Mouse (Mus musculus) ES-CJ7 (cell line): Measurements from ENCODE around the gene Esrrg.

Experiments
- DNase-seq: peaks from one replicate; pipeline ENCODE4 v3.0.0; 2011; ENCODE audit warnings: low read depth, low spot score

The Esrrg gene

GRCm38 (mm10) chr1:187706046-187706445, 97.5 kb downstream of the Esrrg start:
- no peak for DNase-seq

GRCm38 (mm10) chr1:187707176-187707575, 98.6 kb downstream of the Esrrg start:
- DNase-seq, result no peak

GRCm38 (mm10) chr1:187710434-187710948, 101.9 kb downstream of the Esrrg start:
- DNase-seq, result no peak

GRCm38 (mm10) chr1:187721035-187721434, 112.4 kb downstream of the Esrrg start:
- DNase-seq, result no peak

GRCm38 (mm10) chr1:187722016-187722415, 113.4 kb downstream of the Esrrg start:
- DNase-seq, result no peak

GRCm38 (mm10) chr1:187724651-187725050, 116.1 kb downstream of the Esrrg start:
- DNase-seq, result peak; percentile 84

- DNase-seq, result no peak
Observed at GRCm38 (mm10) chr1:187725351-187725750, 116.8 kb downstream of the Esrrg start.

GRCm38 (mm10) chr1:187731171-187731570, 122.6 kb downstream of the Esrrg start:
- DNase-seq, result no peak

- DNase-seq, result no peak
Observed at GRCm38 (mm10) chr1:187736507-187736906, 127.9 kb downstream of the Esrrg start.

- no peak for DNase-seq
Observed at GRCm38 (mm10) chr1:187737296-187737695, 128.7 kb downstream of the Esrrg start.

GRCm38 (mm10) chr1:187740531-187740930, 131.9 kb downstream of the Esrrg start:
- no peak for DNase-seq

GRCm38 (mm10) chr1:187741306-187741705, 132.7 kb downstream of the Esrrg start:
- no peak for DNase-seq

GRCm38 (mm10) chr1:187742071-187742470, 133.5 kb downstream of the Esrrg start:
- DNase-seq, result no peak

GRCm38 (mm10) chr1:187749294-187749693, 140.7 kb downstream of the Esrrg start:
- DNase-seq, result peak; percentile 48

- no peak for DNase-seq
Observed at GRCm38 (mm10) chr1:187749931-187750330, 141.3 kb downstream of the Esrrg start.

- no peak for DNase-seq
Observed at GRCm38 (mm10) chr1:187755528-187755927, 146.9 kb downstream of the Esrrg start.

- DNase-seq, result no peak
Observed at GRCm38 (mm10) chr1:187757981-187758380, 149.4 kb downstream of the Esrrg start.

GRCm38 (mm10) chr1:187758546-187758945, 150.0 kb downstream of the Esrrg start:
- DNase-seq, result no peak

- no peak for DNase-seq
Observed at GRCm38 (mm10) chr1:187759536-187759935, 150.9 kb downstream of the Esrrg start.

- DNase-seq, result no peak
Observed at GRCm38 (mm10) chr1:187762641-187763450, 154.3 kb downstream of the Esrrg start.

GRCm38 (mm10) chr1:187763451-187763755, 154.8 kb downstream of the Esrrg start:
- DNase-seq, result no peak

- DNase-seq, result no peak
Observed at GRCm38 (mm10) chr1:187763821-187764220, 155.2 kb downstream of the Esrrg start.

GRCm38 (mm10) chr1:187765577-187765976, 157.0 kb downstream of the Esrrg start:
- DNase-seq, result no peak

- no peak for DNase-seq
Observed at GRCm38 (mm10) chr1:187767355-187767754, 158.8 kb downstream of the Esrrg start.
